Mouse (Mus musculus): ENCODE data around the gene Gm20388. TPM values are rescaled to one million over a fixed set of nuclear protein-coding genes. Genes with fewer than 3 reads are reported as not detected.
A peak's percentile ranks its signal among the peaks of the same experiment; 100 is the strongest.
"Not testable (repeated sequence)": the region's sequence is repeated elsewhere in the genome, so short reads cannot be mapped to it uniquely, and the experiment has no call there.

The Gm20388 gene
- total RNA-seq, 1 experiment from 2014 or later = 18.4 TPM

- ATAC-seq (replicated peaks in 1 of 2; ENCODE audit: insufficient read depth in 1 of 2, low FRiP score in 2 of 2, low TSS enrichment in 1 of 2, low read depth in 1 of 2, poor library complexity in 2 of 2, severe bottlenecking in 2 of 2) = no peak
Observed at GRCm38 (mm10) chr8:123507153-123507552, 3596.5 kb downstream of the Gm20388 start.

- no peak for ATAC-seq (replicated peaks in 1 of 2; ENCODE audit: insufficient read depth in 1 of 2, low FRiP score in 2 of 2, low TSS enrichment in 1 of 2, low read depth in 1 of 2, poor library complexity in 2 of 2, severe bottlenecking in 2 of 2)
Observed at GRCm38 (mm10) chr8:123510819-123511218, 3600.2 kb downstream of the Gm20388 start.

- ATAC-seq (replicated peaks in 1 of 2; ENCODE audit: insufficient read depth in 1 of 2, low FRiP score in 2 of 2, low TSS enrichment in 1 of 2, low read depth in 1 of 2, poor library complexity in 2 of 2, severe bottlenecking in 2 of 2) = no peak
Observed at GRCm38 (mm10) chr8:123514136-123514535, 3603.5 kb downstream of the Gm20388 start.

GRCm38 (mm10) chr8:123514781-123515539 lies 3604.3 kb downstream of the Gm20388 start, which contains the start of gene Dbndd1:
TSS of gene Dbndd1 (minus strand) at chr8:123515463.
- no peak for ATAC-seq (replicated peaks in 1 of 2; ENCODE audit: insufficient read depth in 1 of 2, low FRiP score in 2 of 2, low TSS enrichment in 1 of 2, low read depth in 1 of 2, poor library complexity in 2 of 2, severe bottlenecking in 2 of 2)

- no peak for ATAC-seq (replicated peaks in 1 of 2; ENCODE audit: insufficient read depth in 1 of 2, low FRiP score in 2 of 2, low TSS enrichment in 1 of 2, low read depth in 1 of 2, poor library complexity in 2 of 2, severe bottlenecking in 2 of 2)
Observed at GRCm38 (mm10) chr8:123515540-123515897, 3604.9 kb downstream of the Gm20388 start.

- no peak for ATAC-seq (replicated peaks in 1 of 2; ENCODE audit: insufficient read depth in 1 of 2, low FRiP score in 2 of 2, low TSS enrichment in 1 of 2, low read depth in 1 of 2, poor library complexity in 2 of 2, severe bottlenecking in 2 of 2)
Observed at GRCm38 (mm10) chr8:123516596-123516995, 3606.0 kb downstream of the Gm20388 start.

- ATAC-seq (replicated peaks in 1 of 2; ENCODE audit: insufficient read depth in 1 of 2, low FRiP score in 2 of 2, low TSS enrichment in 1 of 2, low read depth in 1 of 2, poor library complexity in 2 of 2, severe bottlenecking in 2 of 2) = no peak
Observed at GRCm38 (mm10) chr8:123518172-123518571, 3607.5 kb downstream of the Gm20388 start.

GRCm38 (mm10) chr8:123518667-123519066 lies 3608.0 kb downstream of the Gm20388 start, which contains the start of gene Gas8:
TSS of gene Gas8 (plus strand) at chr8:123518834.
- ATAC-seq (replicated peaks in 1 of 2; ENCODE audit: insufficient read depth in 1 of 2, low FRiP score in 2 of 2, low TSS enrichment in 1 of 2, low read depth in 1 of 2, poor library complexity in 2 of 2, severe bottlenecking in 2 of 2) = peak; percentile 87 to 90

- not testable (repeated sequence) for ATAC-seq (replicated peaks in 1 of 2; ENCODE audit: insufficient read depth in 1 of 2, low FRiP score in 2 of 2, low TSS enrichment in 1 of 2, low read depth in 1 of 2, poor library complexity in 2 of 2, severe bottlenecking in 2 of 2)
Observed at GRCm38 (mm10) chr8:123520048-123520447, 3609.4 kb downstream of the Gm20388 start.

- ATAC-seq (replicated peaks in 1 of 2; ENCODE audit: insufficient read depth in 1 of 2, low FRiP score in 2 of 2, low TSS enrichment in 1 of 2, low read depth in 1 of 2, poor library complexity in 2 of 2, severe bottlenecking in 2 of 2) = no peak
Observed at GRCm38 (mm10) chr8:123527720-123528489, 3617.3 kb downstream of the Gm20388 start.

GRCm38 (mm10) chr8:123536242-123536989 lies 3625.8 kb downstream of the Gm20388 start:
- ATAC-seq (replicated peaks in 1 of 2; ENCODE audit: insufficient read depth in 1 of 2, low FRiP score in 2 of 2, low TSS enrichment in 1 of 2, low read depth in 1 of 2, poor library complexity in 2 of 2, severe bottlenecking in 2 of 2) = no peak

GRCm38 (mm10) chr8:123536990-123537380 lies 3626.3 kb downstream of the Gm20388 start:
- ATAC-seq (replicated peaks in 1 of 2; ENCODE audit: insufficient read depth in 1 of 2, low FRiP score in 2 of 2, low TSS enrichment in 1 of 2, low read depth in 1 of 2, poor library complexity in 2 of 2, severe bottlenecking in 2 of 2) = no peak

- ATAC-seq (replicated peaks in 1 of 2; ENCODE audit: insufficient read depth in 1 of 2, low FRiP score in 2 of 2, low TSS enrichment in 1 of 2, low read depth in 1 of 2, poor library complexity in 2 of 2, severe bottlenecking in 2 of 2) = not testable (repeated sequence)
Observed at GRCm38 (mm10) chr8:123537641-123538040, 3627.0 kb downstream of the Gm20388 start.

GRCm38 (mm10) chr8:123564221-123564620 lies 3653.6 kb downstream of the Gm20388 start:
- ATAC-seq (replicated peaks in 1 of 2; ENCODE audit: insufficient read depth in 1 of 2, low FRiP score in 2 of 2, low TSS enrichment in 1 of 2, low read depth in 1 of 2, poor library complexity in 2 of 2, severe bottlenecking in 2 of 2) = not testable (repeated sequence)

- not testable (repeated sequence) for ATAC-seq (replicated peaks in 1 of 2; ENCODE audit: insufficient read depth in 1 of 2, low FRiP score in 2 of 2, low TSS enrichment in 1 of 2, low read depth in 1 of 2, poor library complexity in 2 of 2, severe bottlenecking in 2 of 2)
Observed at GRCm38 (mm10) chr8:123575386-123575785, 3664.7 kb downstream of the Gm20388 start.

GRCm38 (mm10) chr8:123600666-123601172 lies 3690.1 kb downstream of the Gm20388 start:
- not testable (repeated sequence) for ATAC-seq (replicated peaks in 1 of 2; ENCODE audit: insufficient read depth in 1 of 2, low FRiP score in 2 of 2, low TSS enrichment in 1 of 2, low read depth in 1 of 2, poor library complexity in 2 of 2, severe bottlenecking in 2 of 2)

- ATAC-seq (replicated peaks in 1 of 2; ENCODE audit: insufficient read depth in 1 of 2, low FRiP score in 2 of 2, low TSS enrichment in 1 of 2, low read depth in 1 of 2, poor library complexity in 2 of 2, severe bottlenecking in 2 of 2) = not testable (repeated sequence)
Observed at GRCm38 (mm10) chr8:123601457-123601856, 3690.8 kb downstream of the Gm20388 start.
